Mouse (Mus musculus) intestine, postnatal 0 days (tissue): ENCODE data around the gene Tm9sf4. TPM values are rescaled to one million over a fixed set of nuclear protein-coding genes. Genes with fewer than 3 reads are reported as not detected.

Source experiments
- ATAC-seq: fragments of 200-750 bp; cut with Nextera tagmentation; 2 replicates; pipeline ENCODE4 v1.8.0; 2017; ENCODE audit warnings: mild to moderate bottlenecking, moderate TSS enrichment, moderate library complexity
- H3K27ac ChIP-seq: fragments of 300-500 bp; sonication (generic); 2 replicates; pipeline ENCODE4 v1.5.1; 2014; ENCODE audit warnings: mild to moderate bottlenecking, low read depth, low read length, moderate library complexity
- H3K27me3 ChIP-seq: fragments of 300-500 bp; sonication (generic); replicated peaks from 2 replicates; pipeline ENCODE4 v1.6.1; 2014; ENCODE audit warnings: low read length, mixed read lengths; ENCODE audit not compliant: control insufficient read depth, insufficient read depth
- H3K36me3 ChIP-seq: fragments of 300-500 bp; sonication (generic); 2 replicates; pipeline ENCODE4 v1.6.1; 2014; ENCODE audit warnings: mild to moderate bottlenecking, moderate library complexity; ENCODE audit not compliant: control insufficient read depth, insufficient read depth
- H3K4me1 ChIP-seq: fragments of 300-500 bp; sonication (generic); replicated peaks from 2 replicates; pipeline ENCODE4 v1.6.1; 2014; ENCODE audit warnings: antibody characterized with exemption, low read length, mixed read lengths; ENCODE audit not compliant: control insufficient read depth, insufficient read depth
- H3K4me2 ChIP-seq: fragments of 300-500 bp; sonication (generic); replicated peaks from 2 replicates; pipeline ENCODE4 v1.6.1; 2014; ENCODE audit warnings: low read depth, mild to moderate bottlenecking, moderate library complexity
- H3K4me3 ChIP-seq: fragments of 300-500 bp; sonication (generic); 2 replicates; pipeline ENCODE4 v1.5.1; 2014; ENCODE audit warnings: low read depth, low read length
- H3K9ac ChIP-seq: fragments of 300-500 bp; sonication (generic); 2 replicates; pipeline ENCODE4 v1.6.1; 2014; ENCODE audit warnings: mild to moderate bottlenecking, low read depth, low read length
- H3K9me3 ChIP-seq: fragments of 300-500 bp; sonication (generic); 2 replicates; pipeline ENCODE4 v1.6.1; 2016; ENCODE audit warnings: mixed run types; ENCODE audit not compliant: control insufficient read depth
- CTCF ChIP-seq: sonication (generic); IDR thresholded peaks from 2 replicates; pipeline ENCODE4 v1.5.1; 2016; ENCODE audit warnings: low read depth, mild to moderate bottlenecking, control low read depth, antibody characterized with exemption, moderate library complexity
- WGBS: fragments of 180-500 bp; shearing (Covaris S2); extraction: QIAGEN DNeasy Blood & Tissue Kit; methylation state at CpG from one replicate; pipeline ENCODE4 v1.1.7; 2014; 5-methylcytosine and 5-hydroxymethylcytosine counted together
- polyA plus RNA-seq: library from polyadenylated mRNA; unstranded; fragments of >200 nt; fragmentation: Nextera tagmentation; extraction: Ambion mirVana; gene quantifications from 2 replicates; pipeline ENCODE4 v1.2.1, GENCODE M21; 2015

Gene Tm9sf4
- polyA plus RNA-seq, 1 experiment from 2014 or later: 64.7 TPM

DNA sequence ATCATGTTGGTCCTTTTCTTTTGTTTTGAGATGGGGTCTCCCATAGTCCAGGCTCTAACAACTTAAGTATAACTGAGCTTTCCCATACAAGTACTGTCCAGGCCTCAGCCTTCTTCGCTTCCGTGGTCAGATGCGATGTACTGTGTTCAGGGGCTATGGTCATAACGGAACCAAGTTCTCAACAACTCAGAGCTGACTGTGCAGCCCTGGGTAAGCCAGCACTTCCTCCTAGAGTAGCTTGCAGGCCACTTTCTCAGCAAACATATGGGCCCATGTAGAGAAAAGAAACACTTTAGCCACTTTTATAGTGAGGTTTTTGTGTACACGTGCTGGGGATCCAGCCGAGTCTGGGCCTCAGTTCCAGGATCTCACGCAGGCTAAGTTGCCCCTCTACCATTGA lies 38.4 kb upstream of the Tm9sf4 start:
- Histone ChIP-seq H3K27ac (no peak overlapping the region), H3K4me3 (no peak overlapping the region), H3K4me1 (no peaks in the 10 kb centered on the region), H3K4me2 (no peak overlapping the region), H3K9me3 (no peaks in the 10 kb centered on the region), H3K27me3 (no peaks in the 10 kb centered on the region; the same call in 1 of the 2 replicates), H3K36me3 (no peaks in the 10 kb centered on the region), H3K9ac (no peak overlapping the region)
- no peak for ATAC-seq
- WGBS: 81% methylated on average over 7 of the region's 7 CpGs
- no peak for TF ChIP-seq CTCF

GRCm38 (mm10) chr2:153125875-153126274 lies 35.2 kb upstream of the Tm9sf4 start:
- 32% methylated on average over 5 of the region's 5 CpGs for WGBS
- no peak for ATAC-seq
- H3K4me2 ChIP-seq: no peak overlapping the region
- no peak overlapping the region for H3K9ac ChIP-seq
- H3K27me3 ChIP-seq: no peaks in the 10 kb centered on the region; the same call in 1 of the 2 replicates
- H3K9me3 ChIP-seq: no peaks in the 10 kb centered on the region
- TF ChIP-seq CTCF: no peak
- no peaks in the 10 kb centered on the region for H3K36me3 ChIP-seq
- H3K4me1 ChIP-seq: no peaks in the 10 kb centered on the region
- no peak overlapping the region for H3K27ac ChIP-seq
- no peak overlapping the region for H3K4me3 ChIP-seq

- Histone ChIP-seq H3K27me3 (no peaks in the 10 kb centered on the region; the same call in 1 of the 2 replicates), H3K9me3 (no peaks in the 10 kb centered on the region), H3K4me2 (no peak overlapping the region), H3K9ac (no peak overlapping the region), H3K36me3 (no peaks in the 10 kb centered on the region), H3K27ac (no peak overlapping the region), H3K4me1 (no peaks in the 10 kb centered on the region), H3K4me3 (no peak overlapping the region)
- 21% methylated on average over 6 of the region's 6 CpGs for WGBS
- peak; percentile 67 for TF ChIP-seq CTCF
- no peak for ATAC-seq
These were observed 30.1 kb upstream of the Tm9sf4 start for GRCm38 (mm10) chr2:153131019-153131418.

DNA sequence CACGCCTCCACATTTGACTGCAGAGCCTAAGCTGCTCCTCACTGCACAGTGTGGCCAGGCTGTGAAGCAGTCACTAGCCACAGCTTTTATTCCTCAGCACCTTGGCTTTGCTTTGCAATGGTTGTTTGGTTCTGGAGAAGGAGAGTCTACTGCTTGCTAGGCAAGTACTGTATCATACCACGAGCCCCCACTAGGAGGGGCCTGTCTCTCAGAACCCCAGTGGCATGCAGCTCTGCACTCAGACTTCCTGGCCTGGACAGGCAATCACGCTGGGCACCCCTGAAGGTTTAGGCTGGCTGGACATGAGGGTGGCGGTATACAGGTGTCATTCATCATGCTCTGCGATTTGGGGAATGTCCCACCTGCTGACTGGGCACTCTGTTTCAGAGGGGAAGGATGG lies 26.9 kb upstream of the Tm9sf4 start:
- H3K36me3 ChIP-seq: no peaks in the 10 kb centered on the region
- 36% methylated on average over 5 of the region's 5 CpGs for WGBS
- TF ChIP-seq CTCF: peak; percentile 59
- H3K9me3 ChIP-seq: no peaks in the 10 kb centered on the region
- H3K4me3 ChIP-seq: no peak overlapping the region
- H3K9ac ChIP-seq: no peak overlapping the region
- no peak for ATAC-seq
- no peaks in the 10 kb centered on the region for H3K27me3 ChIP-seq
- H3K4me1 ChIP-seq: no peaks in the 10 kb centered on the region
- no peak overlapping the region for H3K4me2 ChIP-seq
- H3K27ac ChIP-seq: no peak overlapping the region

GRCm38 (mm10) chr2:153136211-153136610 lies 24.9 kb upstream of the Tm9sf4 start:
- Histone ChIP-seq H3K36me3 (no peaks in the 10 kb centered on the region), H3K4me3 (no peak overlapping the region), H3K4me2 (no peak overlapping the region), H3K4me1 (no peaks in the 10 kb centered on the region), H3K9me3 (no peaks in the 10 kb centered on the region), H3K9ac (no peak overlapping the region), H3K27me3 (no peaks in the 10 kb centered on the region), H3K27ac (no peak overlapping the region)
- TF ChIP-seq CTCF: no peak
- no peak for ATAC-seq
- 77% methylated on average over 4 of the region's 4 CpGs for WGBS

DNA sequence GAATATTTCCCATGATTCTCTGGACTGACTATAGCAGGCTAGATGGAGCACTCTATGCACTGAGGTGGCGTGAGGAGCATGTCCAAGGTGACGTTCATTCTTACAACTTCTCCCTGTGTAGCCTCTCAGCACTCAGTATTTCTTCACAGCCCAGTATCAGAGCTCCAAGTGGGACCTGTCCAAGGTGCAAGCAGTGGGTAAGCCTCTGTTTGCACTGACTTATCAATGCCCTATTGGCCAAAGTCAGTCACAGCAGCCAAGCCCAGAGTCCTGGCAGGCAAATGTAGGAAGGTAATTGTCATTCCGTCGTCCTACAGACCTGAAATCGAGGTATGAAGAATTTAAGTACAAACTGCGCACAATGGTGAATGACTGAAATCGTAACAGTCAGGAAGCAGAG lies 21.9 kb upstream of the Tm9sf4 start:
- Histone ChIP-seq H3K4me1 (no peaks in the 10 kb centered on the region), H3K4me2 (no peak overlapping the region), H3K4me3 (no peak overlapping the region), H3K36me3 (no peaks in the 10 kb centered on the region), H3K9ac (no peak overlapping the region), H3K9me3 (no peaks in the 10 kb centered on the region), H3K27me3 (0 out of 2 replicates have a peak, but pooled peaks cover 5% of the 10 kb centered on the region), H3K27ac (no peak overlapping the region)
- WGBS: 64% methylated on average over 7 of the region's 7 CpGs
- TF ChIP-seq CTCF: peak; percentile 32
- no peak for ATAC-seq

- H3K27me3 ChIP-seq: 0 out of 2 replicates have a peak, but pooled peaks cover 5% of the 10 kb centered on the region
- no peak overlapping the region for H3K9ac ChIP-seq
- no peaks in the 10 kb centered on the region for H3K36me3 ChIP-seq
- no peak overlapping the region for H3K4me2 ChIP-seq
- 28% methylated on average over 9 of the region's 9 CpGs for WGBS
- no peak for TF ChIP-seq CTCF
- H3K4me3 ChIP-seq: no peak overlapping the region
- no peaks in the 10 kb centered on the region for H3K9me3 ChIP-seq
- H3K4me1 ChIP-seq: no peaks in the 10 kb centered on the region
- no peak for ATAC-seq
- H3K27ac ChIP-seq: no peak overlapping the region
These were observed 21.0 kb upstream of the Tm9sf4 start for GRCm38 (mm10) chr2:153139996-153140613.
